Mouse (Mus musculus) testis, adult 2 months (tissue): ENCODE results near the gene Drd4. TPM values are rescaled to one million over a fixed set of nuclear protein-coding genes. Genes with fewer than 3 reads are reported as not detected.

Experiments
- H3K27ac ChIP-seq: fragments of 200-500 bp; 2 replicates; pipeline ENCODE4 v1.5.1; 2012; ENCODE audit warnings: low read depth, low read length; ENCODE audit not compliant: control insufficient read depth, insufficient read depth
- H3K27me3 ChIP-seq: fragments of 200-500 bp; 2 replicates; pipeline ENCODE4 v1.6.1; 2012; ENCODE audit warnings: mild to moderate bottlenecking, low read length, moderate library complexity; ENCODE audit not compliant: control insufficient read depth, insufficient read depth
- H3K36me3 ChIP-seq: fragments of 200-500 bp; 2 replicates; pipeline ENCODE4 v1.6.1; 2012; ENCODE audit warnings: mild to moderate bottlenecking, low read length; ENCODE audit not compliant: control insufficient read depth, insufficient read depth
- H3K4me1 ChIP-seq: fragments of 200-500 bp; 2 replicates; pipeline ENCODE4 v1.6.1; 2012; ENCODE audit warnings: low read length; ENCODE audit not compliant: control insufficient read depth, insufficient read depth
- H3K4me3 ChIP-seq: fragments of 200-500 bp; 2 replicates; pipeline ENCODE4 v1.5.1; 2012; ENCODE audit warnings: low read depth, mild to moderate bottlenecking, low read length, moderate library complexity, mixed read lengths; ENCODE audit not compliant: control insufficient read depth
- CTCF ChIP-seq: fragments of 200-500 bp; IDR thresholded peaks from 2 replicates; pipeline ENCODE4 v1.5.1; 2012; ENCODE audit warnings: low read depth, mild to moderate bottlenecking, inconsistent platforms, low read length, moderate library complexity; ENCODE audit not compliant: control insufficient read depth, insufficient read depth, insufficient replicate concordance
- POLR2A ChIP-seq: fragments of 200-500 bp; IDR thresholded peaks from 2 replicates; pipeline ENCODE4 v1.6.1; 2012; ENCODE audit warnings: low read depth, mild to moderate bottlenecking, inconsistent platforms, low read length, moderate library complexity; ENCODE audit not compliant: control insufficient read depth
- polyA plus RNA-seq: library from polyadenylated mRNA; depleted of rRNA; stranded (reverse); fragments of >200 nt; gene quantifications from 2 replicates; pipeline ENCODE4 v1.2.3, GENCODE M21; 2012

Drd4 gene
- polyA plus RNA-seq, 1 experiment = 13.0 TPM

- Histone ChIP-seq H3K36me3 (no peaks in the 10 kb centered on the region), H3K4me1 (peaks cover 9% of the 10 kb centered on the region), H3K27me3 (no peaks in the 10 kb centered on the region), H3K27ac (no peak overlapping the region), H3K4me3 (no peak overlapping the region; the same call in 1 of the 2 replicates)
- no peak for TF ChIP-seq POLR2A
- TF ChIP-seq CTCF = no peak
Measured at GRCm38 (mm10) chr7:141277701-141278678, 13.8 kb upstream of the Drd4 start.

GRCm38 (mm10) chr7:141278766-141279590 lies 12.8 kb upstream of the Drd4 start, which contains the start of gene Sct:
Gene Sct, minus strand, starts transcription at chr7:141279133.
- peak; percentile 31; the same call in 1 of the 2 replicates for TF ChIP-seq CTCF
- no peak for TF ChIP-seq POLR2A
- peak within 1 kb of the TSS; percentile 51 for H3K4me3 ChIP-seq
- H3K4me1 ChIP-seq = peaks cover 9% of the 10 kb centered on the region
- no peak within 1 kb of the TSS; the same call in 1 of the 2 replicates for H3K27ac ChIP-seq
- no peaks in the 10 kb centered on the region for H3K36me3 ChIP-seq
- no peaks in the 10 kb centered on the region for H3K27me3 ChIP-seq

DNA sequence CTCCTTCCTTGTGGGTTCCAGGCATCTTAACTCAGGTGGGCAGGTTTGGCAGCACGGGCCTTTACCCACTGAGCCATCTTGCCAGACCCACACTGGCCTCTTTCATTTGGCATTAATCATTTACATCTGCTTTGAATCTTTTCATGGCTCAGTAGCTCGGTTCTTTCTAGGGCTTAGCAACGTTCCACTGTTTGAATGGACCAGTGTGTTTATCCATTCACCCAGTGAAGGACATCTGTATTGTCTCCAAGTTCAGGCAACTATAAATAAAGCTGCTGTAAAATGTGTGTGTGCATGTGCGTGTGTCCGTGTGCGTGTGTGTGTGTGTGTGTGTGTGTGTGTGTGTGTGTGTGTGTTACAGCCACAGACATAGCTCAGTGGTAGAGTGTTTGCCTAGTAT lies 10.4 kb upstream of the Drd4 start:
- peaks cover 9% of the 10 kb centered on the region for H3K4me1 ChIP-seq
- H3K36me3 ChIP-seq = no peaks in the 10 kb centered on the region
- no peaks in the 10 kb centered on the region for H3K27me3 ChIP-seq
- TF ChIP-seq CTCF (no peak), POLR2A (no peak)
- H3K27ac ChIP-seq = no peak overlapping the region
- H3K4me3 ChIP-seq = no peak overlapping the region

DNA sequence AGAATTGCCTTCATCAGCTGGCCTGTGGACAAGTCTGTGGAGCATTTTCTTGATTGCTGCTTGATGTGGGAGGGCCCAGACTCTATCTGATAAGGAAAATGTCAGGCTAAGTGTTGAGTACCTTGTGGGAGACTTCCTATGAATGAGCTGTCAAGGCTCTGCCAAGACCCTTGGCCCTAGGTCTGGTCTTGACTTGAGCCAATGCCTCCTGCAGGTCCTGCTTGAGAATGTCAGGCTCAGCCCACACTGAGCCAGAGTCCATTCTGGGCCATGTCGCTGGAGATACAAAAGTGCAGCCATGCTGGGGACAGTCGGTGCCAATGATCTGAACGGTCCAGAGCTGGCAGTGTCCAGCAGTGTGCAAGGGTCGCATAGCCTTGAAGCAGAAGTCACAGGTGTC lies 9.1 kb upstream of the Drd4 start:
- TF ChIP-seq CTCF (no peak), POLR2A (no peak)
- H3K27me3 ChIP-seq = no peaks in the 10 kb centered on the region
- H3K27ac ChIP-seq = no peak overlapping the region
- no peak overlapping the region for H3K4me3 ChIP-seq
- no peaks in the 10 kb centered on the region for H3K36me3 ChIP-seq
- peaks cover 9% of the 10 kb centered on the region for H3K4me1 ChIP-seq

GRCm38 (mm10) chr7:141288042-141288441 lies 3.8 kb upstream of the Drd4 start:
- H3K4me3 ChIP-seq = no peak overlapping the region

GRCm38 (mm10) chr7:141292583-141293388 lies 980 bp downstream of the Drd4 start:
- TF ChIP-seq CTCF (no peak), POLR2A (no peak)
- Histone ChIP-seq H3K27me3 (no peaks in the 10 kb centered on the region), H3K27ac (peak overlapping the region; percentile 67), H3K36me3 (no peaks in the 10 kb centered on the region), H3K4me3 (peak overlapping the region; percentile 84), H3K4me1 (peaks cover 9% of the 10 kb centered on the region)

More at GRCm38 (mm10) chr7:141288042-141288441, 3.8 kb upstream of the Drd4 start:
- Histone ChIP-seq H3K27me3 (no peaks in the 10 kb centered on the region), H3K4me1 (no peaks in the 10 kb centered on the region; the same call in 1 of the 2 replicates), H3K36me3 (no peaks in the 10 kb centered on the region), H3K27ac (no peak overlapping the region)
- TF ChIP-seq CTCF = no peak
- no peak for TF ChIP-seq POLR2A
